Mouse (Mus musculus) lung, embryonic 14.5 days (tissue): Measurements from ENCODE around the gene Nfkbil1. TPM values are rescaled to one million over a fixed set of nuclear protein-coding genes. Genes with fewer than 3 reads are reported as not detected.

Experiments used
- ATAC-seq: fragments of 200-750 bp; cut with Nextera tagmentation; 2 replicates; pipeline ENCODE4 v1.8.0; 2017; ENCODE audit warnings: mild to moderate bottlenecking, moderate TSS enrichment, moderate library complexity; ENCODE audit not compliant: insufficient read depth
- DNase-seq: peaks from one replicate; pipeline ENCODE4 v3.0.0-alpha.2; 2015
- H3K27ac ChIP-seq: fragments of 300-500 bp; sonication (generic); 2 replicates; pipeline ENCODE4 v1.5.1; 2014; ENCODE audit warnings: low read depth, mild to moderate bottlenecking, moderate library complexity
- H3K27me3 ChIP-seq: fragments of 300-500 bp; sonication (generic); 2 replicates; pipeline ENCODE4 v1.6.1; 2014; ENCODE audit warnings: low read length, control low read depth; ENCODE audit not compliant: insufficient read depth
- H3K36me3 ChIP-seq: fragments of 300-500 bp; sonication (generic); 2 replicates; pipeline ENCODE4 v1.6.1; 2014; ENCODE audit warnings: control low read depth; ENCODE audit not compliant: insufficient read depth
- H3K4me1 ChIP-seq: fragments of 300-500 bp; sonication (generic); 2 replicates; pipeline ENCODE4 v1.6.1; 2014; ENCODE audit warnings: antibody characterized with exemption, control low read depth; ENCODE audit not compliant: insufficient read depth
- H3K4me2 ChIP-seq: fragments of 300-500 bp; sonication (generic); 2 replicates; pipeline ENCODE4 v1.6.1; 2014; ENCODE audit warnings: mild to moderate bottlenecking
- H3K4me3 ChIP-seq: fragments of 300-500 bp; sonication (generic); 2 replicates; pipeline ENCODE4 v1.5.1; 2014; ENCODE audit warnings: low read depth, low read length
- H3K9ac ChIP-seq: fragments of 300-500 bp; sonication (generic); 2 replicates; pipeline ENCODE4 v1.6.1; 2014
- H3K9me3 ChIP-seq: fragments of 300-500 bp; sonication (generic); 2 replicates; pipeline ENCODE4 v1.6.1; 2016; ENCODE audit warnings: low read depth, low read length, control low read depth
- CTCF ChIP-seq: IDR thresholded peaks from 2 replicates; pipeline ENCODE4 v1.5.1; 2016; ENCODE audit warnings: antibody characterized with exemption, low read depth
- WGBS: fragments of 180-500 bp; shearing (Covaris S2); extraction: QIAGEN DNeasy Blood & Tissue Kit; methylation state at CpG from one replicate; pipeline ENCODE4 v1.1.7; 2014; 5-methylcytosine and 5-hydroxymethylcytosine counted together
- polyA plus RNA-seq: library from polyadenylated mRNA; unstranded; fragments of >200 nt; fragmentation: Nextera tagmentation; extraction: Ambion mirVana; gene quantifications from 2 replicates; pipeline ENCODE4 v1.2.1, GENCODE M21; 2014

The Nfkbil1 gene
- polyA plus RNA-seq, 1 experiment from 2014 or later, result 4.5 TPM

GRCm38 (mm10) chr17:35222299-35222698 is 13.3 kb downstream of the Nfkbil1 start:
- H3K9me3 ChIP-seq, result no peaks in the 10 kb centered on the region
- DNase-seq (peak; percentile 45), ATAC-seq (no peak)
- no peaks in the 10 kb centered on the region for H3K27me3 ChIP-seq
- no peak overlapping the region for H3K9ac ChIP-seq
- 57% methylated on average over 6 of the region's 6 CpGs for WGBS
- no peak; the same call in 1 of the 2 replicates for TF ChIP-seq CTCF
- no peak overlapping the region for H3K4me2 ChIP-seq
- H3K36me3 ChIP-seq, result peaks cover 34% of the 10 kb centered on the region
- peak overlapping the region; percentile 52; the same call in 1 of the 2 replicates for H3K27ac ChIP-seq
- no peak overlapping the region for H3K4me3 ChIP-seq
- no peaks in the 10 kb centered on the region for H3K4me1 ChIP-seq

GRCm38 (mm10) chr17:35220156-35220952 is 15.2 kb downstream of the Nfkbil1 start, which contains the start of gene Gm16181:
Gene Gm16181, plus strand, starts transcription at chr17:35220834.
- Histone ChIP-seq H3K36me3 (peaks cover 27% of the 10 kb centered on the region), H3K9ac (peak within 1 kb of the TSS; percentile 20; the same call in 1 of the 2 replicates), H3K27ac (peak within 1 kb of the TSS; percentile 78; the same call in 1 of the 2 replicates), H3K4me2 (no peak within 1 kb of the TSS), H3K4me1 (no peaks in the 10 kb centered on the region), H3K27me3 (no peaks in the 10 kb centered on the region), H3K4me3 (no peak within 1 kb of the TSS), H3K9me3 (no peaks in the 10 kb centered on the region)
- no peak for TF ChIP-seq CTCF
- DNase-seq, result peak; percentile 61
- ATAC-seq, result peak; percentile 50
- 54% methylated on average over 28 of the region's 28 CpGs for WGBS

GRCm38 (mm10) chr17:35219601-35220041 is 16.0 kb downstream of the Nfkbil1 start:
- DNase-seq (no peak), ATAC-seq (no peak)
- Histone ChIP-seq H3K9me3 (no peaks in the 10 kb centered on the region), H3K36me3 (peaks cover 23% of the 10 kb centered on the region), H3K4me1 (no peaks in the 10 kb centered on the region), H3K27ac (0 out of 2 replicates have a peak overlapping the region, but pooled peaks have one; percentile 32), H3K27me3 (no peaks in the 10 kb centered on the region), H3K4me3 (no peak overlapping the region), H3K4me2 (no peak overlapping the region), H3K9ac (no peak overlapping the region)
- TF ChIP-seq CTCF, result no peak
- WGBS, result 66% methylated on average over 6 of the region's 6 CpGs

- peak; percentile 58; the same call in 1 of the 2 replicates for ATAC-seq
- 0 out of 2 replicates have a peak overlapping the region, but pooled peaks have one; percentile 13 for H3K9ac ChIP-seq
- 0 out of 2 replicates have a peak overlapping the region, but pooled peaks have one; percentile 23 for H3K4me2 ChIP-seq
- no peak for TF ChIP-seq CTCF
- H3K4me1 ChIP-seq, result no peaks in the 10 kb centered on the region
- no peak overlapping the region for H3K4me3 ChIP-seq
- 64% methylated on average over 18 of the region's 18 CpGs for WGBS
- peak overlapping the region; percentile 46 for H3K27ac ChIP-seq
- H3K27me3 ChIP-seq, result no peaks in the 10 kb centered on the region
- no peaks in the 10 kb centered on the region for H3K9me3 ChIP-seq
- H3K36me3 ChIP-seq, result peaks cover 23% of the 10 kb centered on the region
- peak; percentile 61 for DNase-seq
Measured at GRCm38 (mm10) chr17:35218516-35219193, 16.9 kb downstream of the Nfkbil1 start.

GRCm38 (mm10) chr17:35213071-35213470 is 22.5 kb downstream of the Nfkbil1 start:
- DNase-seq (no peak), ATAC-seq (no peak)
- WGBS, result 88% methylated on average over 5 of the region's 5 CpGs
- no peak for TF ChIP-seq CTCF
- Histone ChIP-seq H3K27ac (no peak overlapping the region), H3K9me3 (no peaks in the 10 kb centered on the region), H3K4me2 (no peak overlapping the region), H3K9ac (no peak overlapping the region), H3K4me3 (no peak overlapping the region), H3K36me3 (no peaks in the 10 kb centered on the region), H3K4me1 (no peaks in the 10 kb centered on the region), H3K27me3 (no peaks in the 10 kb centered on the region)

- 48% methylated on average over 3 of the region's 3 CpGs for WGBS
- no peak for TF ChIP-seq CTCF
- no peaks in the 10 kb centered on the region for H3K9me3 ChIP-seq
- H3K27ac ChIP-seq, result no peak overlapping the region
- H3K4me2 ChIP-seq, result no peak overlapping the region
- DNase-seq (no peak), ATAC-seq (no peak)
- no peak overlapping the region for H3K9ac ChIP-seq
- H3K36me3 ChIP-seq, result no peaks in the 10 kb centered on the region
- H3K27me3 ChIP-seq, result no peaks in the 10 kb centered on the region
- H3K4me1 ChIP-seq, result no peaks in the 10 kb centered on the region
- H3K4me3 ChIP-seq, result no peak overlapping the region
Measured at GRCm38 (mm10) chr17:35210593-35210992, 25.0 kb downstream of the Nfkbil1 start.
